Mouse (Mus musculus): ENCODE data around the gene Mark3.

Mark3 gene

DNA sequence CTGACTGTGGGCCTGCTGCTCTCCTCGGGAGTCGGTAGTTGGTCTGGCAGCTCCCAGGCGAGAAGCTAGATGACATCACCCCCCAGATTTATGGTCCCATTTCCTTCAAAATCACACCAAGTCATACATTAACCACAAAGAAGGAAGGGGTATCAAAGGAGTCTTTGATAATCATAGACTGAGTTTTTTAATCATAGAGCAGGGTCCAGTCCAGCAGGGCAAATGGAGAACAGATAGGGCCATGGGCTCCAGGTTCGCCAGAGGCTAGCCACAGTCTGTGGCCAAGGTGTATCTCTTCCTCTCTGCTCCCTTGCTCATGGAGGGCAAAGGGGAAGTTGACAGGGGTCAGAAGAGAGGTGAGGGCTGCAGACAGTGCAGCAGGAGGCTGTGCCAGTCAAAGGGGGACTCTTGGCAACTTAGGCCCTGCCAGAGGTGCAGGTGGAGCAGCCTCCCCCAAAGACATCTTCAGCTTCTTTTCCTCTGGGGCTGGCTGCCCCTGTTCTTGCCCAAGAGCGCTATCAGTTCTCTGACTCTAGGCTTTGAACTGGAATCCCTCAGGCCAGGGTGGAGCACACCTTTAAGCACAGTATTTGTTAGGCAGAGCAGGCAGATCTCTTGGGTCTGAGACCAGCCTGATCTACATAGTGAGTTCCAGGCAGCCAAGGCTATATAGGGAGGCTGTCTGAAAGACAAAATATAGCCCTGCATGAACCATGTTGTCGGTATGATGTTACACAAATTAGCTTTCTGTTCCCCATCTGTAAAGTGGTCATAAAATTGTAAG is 101.7 kb downstream of the Mark3 start:
- DNase-seq (ENCODE audit: low spot score): no peak

DNA sequence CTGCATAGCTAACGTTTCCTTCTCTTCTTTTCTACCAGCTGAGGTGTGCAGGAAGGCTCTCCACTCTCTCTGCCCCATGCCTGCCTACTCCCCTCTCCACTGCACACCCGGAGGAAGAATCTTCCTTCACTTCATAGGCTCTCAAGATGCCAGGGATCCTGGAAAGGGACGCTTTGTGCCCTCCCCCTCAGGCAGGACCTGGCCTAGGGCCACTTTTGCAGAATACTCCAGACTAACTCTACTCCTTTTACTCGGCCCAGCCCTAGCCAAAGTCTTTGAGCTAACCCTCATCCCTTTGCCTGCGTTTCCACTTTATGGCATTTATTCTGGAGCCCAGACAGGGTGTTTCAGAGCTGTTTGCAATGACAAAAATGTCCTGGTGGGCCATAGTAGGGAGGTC is 103.1 kb downstream of the Mark3 start:
- DNase-seq (ENCODE audit: low spot score): peak; percentile 2

DNA sequence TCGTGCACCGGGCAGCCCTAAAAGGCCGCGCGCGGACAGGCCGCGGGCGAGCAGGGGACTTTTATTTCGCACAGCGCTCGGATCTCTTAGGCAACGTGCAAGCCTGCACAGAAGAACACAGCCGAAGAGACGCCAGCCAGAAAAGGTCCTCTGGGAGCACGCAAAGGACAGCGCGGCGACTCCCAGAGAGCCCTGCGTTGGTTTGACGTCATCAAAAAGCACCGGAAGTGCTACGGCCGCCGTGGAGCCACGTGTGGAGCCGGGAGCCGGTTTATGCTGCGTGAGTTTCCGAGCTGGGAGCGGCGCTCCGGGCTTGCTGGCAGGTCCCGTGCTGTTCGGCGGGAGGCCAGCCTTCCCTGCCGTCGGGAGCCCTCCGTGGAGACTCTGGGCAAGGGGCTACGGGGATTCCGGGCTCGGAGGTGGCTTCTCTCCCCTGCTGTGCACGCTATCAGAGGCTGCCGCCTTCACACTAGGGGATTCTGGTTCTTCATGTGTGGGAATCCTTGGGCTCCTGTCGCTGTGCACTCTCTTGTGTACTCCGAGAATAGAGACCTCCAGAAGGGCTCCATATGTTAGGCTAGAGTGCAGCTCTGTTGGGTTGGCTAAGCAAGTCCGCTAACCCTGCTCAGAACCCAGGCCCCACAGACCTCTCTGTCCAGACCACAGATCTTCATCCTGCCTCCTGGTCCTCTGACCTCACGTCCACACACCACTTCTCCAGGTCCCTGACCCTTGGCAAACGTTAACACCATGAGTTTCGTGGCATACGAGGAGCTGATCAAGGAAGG is 103.8 kb downstream of the Mark3 start, which contains the start of gene Trmt61a:
Gene Trmt61a, plus strand, starts transcription at position 224 of the 788 bp plus-strand sequence.
- DNase-seq (ENCODE audit: low spot score): peak; percentile 98

DNA sequence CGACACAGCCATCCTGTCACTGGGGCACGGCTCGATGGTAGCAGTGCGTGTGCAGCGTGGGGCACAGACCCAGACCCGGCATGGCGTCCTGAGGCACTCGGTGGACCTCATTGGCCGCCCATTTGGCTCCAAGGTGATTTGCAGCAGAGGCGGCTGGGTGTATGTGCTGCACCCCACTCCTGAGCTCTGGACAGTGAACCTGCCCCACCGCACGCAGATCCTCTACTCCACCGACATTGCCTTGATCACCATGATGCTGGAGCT is 104.3 kb downstream of the Mark3 start:
- DNase-seq (ENCODE audit: low spot score): peak; percentile 5

DNA sequence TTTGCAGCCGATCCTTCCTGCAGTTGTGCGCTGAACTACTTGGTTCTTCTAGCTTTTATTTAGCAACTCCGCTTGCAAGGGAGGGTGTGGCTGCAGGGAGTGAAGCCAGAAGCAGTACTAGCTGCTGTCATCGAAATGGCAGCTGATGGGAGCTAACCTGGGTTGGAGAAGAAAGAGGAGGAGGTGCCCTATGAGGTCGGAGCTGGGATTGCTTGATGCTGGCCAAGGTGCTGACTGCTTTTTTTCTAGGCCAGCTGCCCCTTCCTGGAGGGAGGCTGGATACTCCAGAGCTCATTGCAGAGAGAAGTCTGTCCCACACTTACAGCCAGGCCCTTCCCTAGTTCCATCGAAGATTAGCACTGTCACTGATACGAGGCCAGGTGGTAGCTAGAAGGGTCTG is 104.7 kb downstream of the Mark3 start:
- peak; percentile 3 for DNase-seq (ENCODE audit: low spot score)

DNA sequence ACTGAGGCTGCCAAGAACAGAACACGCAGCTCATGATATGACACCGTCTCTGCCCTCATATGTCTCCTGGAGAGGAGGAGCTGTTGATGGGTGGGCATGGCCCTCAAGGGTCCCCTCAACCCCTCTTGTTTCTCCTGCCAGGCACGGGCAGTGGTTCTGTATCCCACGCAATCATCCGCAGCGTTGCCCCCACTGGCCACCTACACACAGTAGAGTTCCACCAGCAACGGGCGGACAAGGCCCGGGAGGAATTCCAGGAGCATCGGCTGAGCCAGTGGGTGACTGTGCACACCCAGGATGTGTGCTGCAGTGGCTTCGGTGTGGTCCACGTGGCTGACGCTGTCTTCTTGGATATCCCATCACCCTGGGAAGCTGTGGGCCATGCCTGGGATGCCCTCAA is 106.3 kb downstream of the Mark3 start:
- no peak for DNase-seq (ENCODE audit: low spot score)

DNA sequence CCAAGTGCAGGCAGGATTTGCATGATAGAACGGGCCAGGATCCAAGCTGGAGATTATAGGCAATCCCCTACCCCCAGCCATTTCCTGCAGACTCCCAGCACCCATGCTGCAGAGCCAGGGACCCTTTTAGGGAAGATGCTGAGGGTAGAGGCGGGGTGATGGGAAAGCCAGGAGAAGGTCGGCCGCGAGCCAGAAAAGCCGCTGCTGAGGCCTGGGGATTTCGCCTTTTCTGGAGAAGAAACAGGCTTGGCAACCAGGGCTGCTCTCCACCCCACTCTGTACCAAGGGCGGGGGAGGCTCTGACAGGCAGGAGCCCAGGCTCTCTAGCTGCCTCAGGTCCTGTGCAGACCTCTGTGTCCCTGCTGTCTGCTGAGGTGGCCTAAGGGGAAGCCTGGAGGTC is 107.0 kb downstream of the Mark3 start:
- no peak for DNase-seq (ENCODE audit: low spot score)

DNA sequence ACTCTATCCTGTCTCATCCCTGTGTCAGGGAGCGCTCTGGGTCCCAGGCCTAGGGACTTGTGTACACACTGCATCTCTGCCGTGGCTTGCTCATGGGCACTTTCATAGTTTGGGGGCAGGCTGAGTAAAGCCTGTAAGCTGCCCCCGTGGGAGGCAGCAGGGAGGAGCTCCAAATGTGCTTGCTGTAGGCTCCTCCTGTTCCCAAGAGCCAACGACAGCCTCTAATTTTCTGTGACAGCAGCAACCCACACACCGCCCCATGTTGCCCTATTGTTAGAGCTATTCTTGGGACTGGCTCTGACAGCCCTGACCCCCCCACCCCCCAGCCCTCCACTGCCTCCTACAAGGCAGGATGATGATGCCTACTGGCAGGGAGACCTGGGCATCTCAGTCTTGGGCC is 107.7 kb downstream of the Mark3 start:
- peak; percentile 3 for DNase-seq (ENCODE audit: low spot score)

DNA sequence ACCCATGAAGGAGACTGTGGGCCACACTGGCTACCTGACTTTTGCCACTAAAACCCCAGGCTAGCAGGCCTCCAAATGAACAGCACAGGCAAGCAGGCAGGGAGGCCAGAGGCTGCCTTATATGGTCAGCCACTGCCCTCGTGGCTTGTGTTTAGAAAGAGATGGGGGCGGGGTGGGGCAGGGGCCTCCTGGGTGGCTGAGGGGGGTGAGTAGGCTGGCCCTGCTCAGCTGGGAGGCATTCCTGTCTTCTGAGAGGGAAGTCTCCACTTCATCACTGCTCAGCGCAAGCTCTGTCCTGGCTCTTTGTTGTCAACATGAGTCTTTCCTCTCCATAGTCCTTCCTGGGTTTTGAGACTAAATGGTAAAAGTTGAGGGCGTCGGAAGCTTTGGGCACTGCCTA is 108.5 kb downstream of the Mark3 start:
- no peak for DNase-seq (ENCODE audit: low spot score)

DNA sequence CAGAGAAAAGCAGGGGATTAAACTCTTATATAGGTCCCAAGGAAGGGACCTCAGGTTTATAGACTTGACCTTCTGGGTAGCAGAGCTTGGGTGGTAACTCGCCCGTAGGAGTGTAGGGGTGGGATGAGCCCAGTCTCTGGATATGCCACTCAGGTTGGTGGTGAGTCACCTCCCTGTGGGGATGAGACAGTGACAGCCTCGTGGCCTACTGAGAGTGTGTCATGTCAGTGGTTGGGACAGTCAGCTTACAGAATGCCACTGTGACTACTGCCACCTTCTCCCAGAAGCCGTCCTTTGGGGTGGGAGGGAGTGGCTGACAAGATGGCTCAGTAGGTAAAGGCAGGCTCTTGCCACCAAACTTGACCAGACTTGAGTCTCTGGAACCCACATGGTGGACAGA is 112.1 kb downstream of the Mark3 start:
- DNase-seq (ENCODE audit: low spot score): no peak

DNA sequence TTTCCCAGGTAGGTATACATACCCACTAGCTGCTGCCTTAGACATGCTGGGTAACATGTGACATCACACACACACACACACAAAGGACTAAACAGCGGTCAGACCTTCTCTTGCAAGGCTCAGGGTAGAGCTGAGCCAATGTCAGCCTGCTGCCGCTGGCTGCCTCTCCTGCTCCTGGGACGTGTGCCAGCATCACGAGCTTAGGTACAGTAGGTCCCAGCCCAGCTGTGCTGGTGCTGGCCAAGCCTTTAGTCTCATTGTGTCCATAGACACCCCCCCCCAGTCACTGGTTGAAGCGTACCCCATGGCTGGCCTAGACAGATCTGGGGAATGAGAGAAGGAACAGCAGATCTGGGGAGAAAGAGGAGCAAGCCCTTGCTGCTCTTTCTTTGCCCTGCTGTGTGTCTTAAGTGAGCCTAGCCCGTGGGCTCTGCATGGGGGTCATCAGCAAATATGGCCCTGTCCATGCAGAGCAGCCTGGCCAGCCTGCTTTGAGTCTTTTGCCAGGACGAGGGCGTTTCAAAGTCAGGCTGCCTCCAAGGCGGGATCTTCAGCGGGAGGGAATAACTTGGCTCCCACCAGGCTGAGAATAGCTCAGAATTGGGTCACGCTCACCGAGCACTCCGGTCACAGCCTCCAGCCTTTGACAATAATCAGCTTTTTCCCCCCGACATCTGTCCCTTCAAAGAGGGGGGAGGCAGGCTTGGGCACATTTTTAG is 113.2 kb downstream of the Mark3 start:
- peak; percentile 42 for DNase-seq (ENCODE audit: low spot score)

DNA sequence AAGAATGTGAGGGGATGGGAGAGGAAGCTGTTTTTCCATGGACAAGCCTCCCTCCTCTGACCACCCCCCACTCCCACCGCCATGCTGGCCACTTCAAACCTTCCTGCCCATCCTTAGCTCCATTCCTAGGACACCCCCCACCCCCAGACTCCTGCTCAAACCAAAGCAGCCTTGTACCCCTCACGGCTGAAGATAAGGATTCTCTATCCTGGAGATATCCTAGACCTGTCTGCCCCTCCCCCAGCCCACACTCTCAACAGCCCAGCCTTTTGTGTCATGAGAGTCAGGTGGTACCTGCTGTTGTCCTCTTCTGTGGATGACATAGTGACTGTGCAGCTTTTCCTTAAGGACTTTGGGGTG is 113.7 kb downstream of the Mark3 start:
- DNase-seq (ENCODE audit: low spot score): no peak

DNA sequence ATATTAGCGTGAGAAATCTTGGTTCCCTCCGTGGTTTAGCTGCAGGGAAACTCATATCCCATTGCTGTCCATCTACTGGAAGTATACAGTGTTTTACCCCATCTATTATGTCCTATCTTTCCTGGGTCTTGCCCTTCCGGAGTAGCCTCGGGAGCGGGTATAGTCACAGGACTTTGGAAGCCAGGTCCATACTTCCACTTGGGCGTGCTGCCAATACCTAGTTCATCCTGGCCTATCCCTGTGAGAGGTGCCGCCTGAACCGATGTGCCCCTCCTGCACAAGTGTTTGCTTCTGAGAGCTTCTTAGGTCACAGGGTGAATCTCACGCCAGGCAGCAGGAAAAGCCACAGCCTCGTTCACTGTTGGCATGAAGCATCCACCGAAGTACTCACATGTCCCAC is 115.1 kb downstream of the Mark3 start:
- no peak for DNase-seq (ENCODE audit: low spot score)

DNA sequence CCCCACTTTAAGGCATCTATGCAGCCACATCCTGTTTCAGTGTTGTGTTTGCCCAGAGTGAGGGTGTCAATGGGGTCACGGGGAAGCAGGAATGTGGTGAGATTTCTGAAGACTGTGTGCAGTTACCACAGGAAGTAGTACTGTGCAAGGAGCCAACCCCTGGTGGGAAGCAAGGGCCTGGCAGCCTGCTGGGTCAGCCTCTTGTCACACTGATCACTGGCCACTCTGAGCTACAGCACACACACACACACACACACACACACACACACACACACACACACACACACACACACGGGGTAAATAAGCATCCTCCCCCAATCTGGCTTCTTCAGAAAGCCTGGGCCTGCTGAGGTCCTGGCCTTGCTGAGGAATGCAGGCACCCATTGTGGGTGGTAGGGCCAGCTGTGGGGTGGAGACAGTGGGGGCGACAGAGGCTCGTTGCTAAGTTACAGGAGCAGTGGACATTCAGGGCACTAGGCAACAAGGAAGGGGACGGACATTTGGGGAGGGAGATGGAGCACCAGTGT is 117.1 kb downstream of the Mark3 start:
- peak; percentile 83 for DNase-seq (ENCODE audit: low spot score)

DNA sequence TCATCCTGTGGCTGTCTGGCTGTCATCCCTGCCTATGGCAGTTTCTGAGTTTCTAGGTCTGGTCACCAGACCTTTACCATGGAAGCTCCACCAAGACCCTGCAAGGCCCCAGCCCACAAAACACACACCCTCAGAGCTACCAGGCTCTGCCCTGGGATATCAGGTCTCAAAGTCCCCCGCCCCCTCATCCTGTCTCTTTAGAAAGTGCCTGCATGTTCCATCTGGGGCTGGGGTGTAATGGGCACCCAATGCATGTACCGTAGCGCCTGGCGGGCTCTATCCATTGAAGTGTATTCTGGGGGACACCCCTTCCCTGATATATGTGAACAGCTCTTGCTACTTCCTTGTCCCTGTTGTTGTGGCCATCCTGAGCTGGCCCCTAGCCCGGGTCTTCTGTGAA is 118.6 kb downstream of the Mark3 start:
- DNase-seq (ENCODE audit: low spot score): no peak

DNA sequence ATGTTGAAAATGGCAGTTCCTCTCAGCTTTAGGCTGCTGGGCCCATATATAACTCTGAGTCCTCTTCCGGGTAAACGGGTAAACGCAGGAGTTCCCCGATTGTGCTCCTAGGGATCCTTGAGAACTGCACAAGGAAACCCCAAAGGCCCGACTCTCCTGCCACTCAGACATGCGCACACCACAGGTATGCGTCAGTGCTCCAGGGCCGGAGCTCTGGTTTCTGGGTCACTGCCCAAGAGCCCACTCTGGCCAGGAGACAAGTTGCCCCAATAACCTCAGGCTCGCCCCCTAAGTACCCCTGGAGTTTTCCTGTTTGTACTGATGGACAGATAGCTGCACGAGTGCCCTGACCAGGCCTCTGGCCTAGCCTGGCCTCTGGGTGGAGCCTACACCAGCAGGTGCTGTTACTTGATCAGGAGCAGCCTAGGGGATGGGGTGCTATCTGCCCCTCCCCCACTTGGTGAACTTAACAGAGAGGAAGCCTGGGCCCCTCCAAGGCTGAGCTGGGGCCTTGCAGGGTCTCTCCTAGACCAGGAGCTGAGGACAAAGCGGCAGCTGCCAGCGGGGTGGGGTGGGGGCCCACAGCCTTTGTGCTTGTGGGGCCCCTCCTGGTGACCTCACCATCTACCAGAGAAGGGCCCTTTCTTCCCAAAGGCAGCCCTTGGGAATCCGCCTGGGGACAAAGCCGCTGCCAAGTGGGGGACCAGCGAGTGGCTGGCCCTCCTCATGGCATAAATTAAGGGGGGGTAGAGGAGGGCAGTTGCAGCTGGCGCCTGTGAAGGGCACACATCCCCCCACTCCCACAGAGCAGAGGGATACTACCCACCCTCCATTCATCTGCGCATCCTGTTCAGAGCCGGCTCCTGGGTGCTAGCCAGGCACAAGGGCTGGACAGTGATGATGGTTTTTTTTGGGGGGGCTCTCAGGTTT is 119.3 kb downstream of the Mark3 start:
- DNase-seq (ENCODE audit: low spot score): peak; percentile 87

DNA sequence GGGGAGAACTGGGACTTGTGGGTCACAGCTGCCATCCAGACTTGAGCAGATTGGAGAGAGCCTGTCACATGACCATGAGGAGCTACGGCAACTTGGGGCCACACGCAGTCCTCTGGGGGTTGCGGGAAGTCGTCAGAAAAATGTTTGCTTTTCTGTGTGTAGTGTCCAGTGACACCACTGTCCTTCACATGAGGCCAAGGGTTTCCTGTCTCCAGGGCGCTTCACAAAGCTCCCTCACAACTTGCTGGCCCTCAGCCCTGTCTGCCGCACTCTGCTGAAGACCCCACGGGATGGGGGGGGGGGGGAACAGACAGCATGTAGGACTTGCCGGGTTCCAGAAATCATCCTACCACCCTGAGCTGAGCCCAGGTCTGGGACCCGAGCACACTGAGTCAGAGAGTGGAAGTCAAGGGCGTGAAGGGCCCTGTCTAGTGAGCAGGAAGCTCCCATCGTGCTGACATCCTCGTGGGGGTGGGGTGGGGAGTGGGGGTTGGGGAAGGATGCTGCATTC is 120.0 kb downstream of the Mark3 start:
- peak; percentile 69 for DNase-seq (ENCODE audit: low spot score)

DNA sequence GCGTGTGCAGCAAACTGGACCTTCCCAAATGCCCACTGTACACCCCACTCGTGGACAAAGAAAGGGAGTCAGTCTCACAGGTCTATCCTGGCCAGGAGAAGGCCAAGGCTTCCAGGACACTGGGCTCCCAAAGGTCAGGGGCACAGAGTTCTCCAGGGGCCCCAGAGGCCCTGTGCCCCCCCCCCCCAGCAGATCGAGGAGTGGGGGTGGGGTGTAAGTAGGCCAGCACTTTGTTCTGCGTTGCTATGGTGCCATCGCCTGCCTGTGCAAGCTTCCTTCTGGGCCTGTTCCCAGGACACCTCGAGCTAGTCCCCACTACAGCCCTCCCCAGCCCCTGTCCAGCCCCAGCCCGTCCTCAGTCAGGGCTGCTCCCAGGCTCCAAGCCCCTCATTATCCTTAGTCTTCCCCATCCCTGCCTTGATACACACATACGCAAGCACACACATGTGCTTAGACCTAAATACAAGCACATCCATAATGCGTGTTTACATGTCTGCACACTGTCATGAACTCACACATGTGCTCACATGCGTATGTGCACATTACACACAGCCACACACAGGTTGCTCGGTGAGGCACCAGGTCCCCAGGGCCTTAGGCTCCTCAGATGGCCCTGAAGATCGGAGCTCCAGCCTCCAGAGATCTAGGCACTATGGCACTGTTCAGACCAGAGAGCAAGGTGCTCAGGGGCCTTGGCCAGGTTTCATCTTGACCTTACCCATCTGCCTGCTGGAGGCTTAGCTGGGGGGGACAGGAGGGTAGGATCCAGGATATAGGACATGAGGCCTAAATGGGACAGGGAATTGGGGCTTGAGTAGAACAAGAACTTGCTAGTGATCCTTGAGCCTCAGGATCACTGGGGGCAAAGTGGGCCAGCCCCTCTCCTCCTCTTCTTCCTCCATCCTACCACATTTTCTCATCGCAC is 120.8 kb downstream of the Mark3 start:
- peak; percentile 72 for DNase-seq (ENCODE audit: low spot score)

DNA sequence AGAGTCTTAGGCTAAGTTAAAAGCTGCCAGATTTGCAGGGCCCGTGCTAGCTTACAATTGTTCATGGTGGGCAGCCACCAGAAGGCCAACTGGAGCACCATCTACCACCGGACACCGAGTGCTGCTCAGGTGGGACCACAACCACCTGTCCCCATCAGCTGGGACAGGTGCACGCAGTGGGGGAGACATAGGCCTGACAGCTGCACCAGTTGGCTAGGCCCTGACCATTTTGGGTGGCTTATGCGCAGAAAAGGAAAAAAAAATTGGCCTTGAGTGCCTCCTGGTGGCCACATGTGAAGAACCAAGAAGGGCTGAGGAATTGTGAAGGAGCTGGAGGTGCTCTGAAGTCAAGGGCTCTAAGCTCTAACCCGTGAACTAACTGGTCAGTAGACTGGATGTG is 121.9 kb downstream of the Mark3 start:
- DNase-seq (ENCODE audit: low spot score): peak; percentile 89

DNA sequence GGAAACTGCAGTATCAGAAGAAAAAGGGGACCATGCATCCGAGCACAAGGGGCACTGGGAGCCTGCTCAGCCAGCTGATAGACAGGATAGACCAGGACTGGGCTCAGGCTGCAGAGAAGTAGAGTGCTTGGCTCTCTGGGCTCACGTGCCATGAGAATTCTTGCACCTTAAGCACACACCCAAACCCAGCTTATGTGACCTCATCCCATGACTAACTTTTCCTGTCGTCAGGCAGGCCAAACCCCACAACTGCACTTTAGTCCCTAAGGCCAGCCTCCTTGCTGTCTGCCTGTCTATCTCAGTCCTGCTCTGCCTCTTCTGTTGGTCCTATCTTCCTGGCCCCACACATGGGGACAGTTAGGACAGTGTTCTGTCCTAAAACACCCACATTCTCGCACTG is 123.4 kb downstream of the Mark3 start:
- DNase-seq (ENCODE audit: low spot score): no peak
